Mouse (Mus musculus) kidney, adult 8-10 months (tissue): ENCODE results near the gene Cep170b.

Source experiments
- DNase-seq, 2 experiments: peaks; one replicate each; pipeline ENCODE4 v3.0.0; 2022

Cep170b gene

DNA sequence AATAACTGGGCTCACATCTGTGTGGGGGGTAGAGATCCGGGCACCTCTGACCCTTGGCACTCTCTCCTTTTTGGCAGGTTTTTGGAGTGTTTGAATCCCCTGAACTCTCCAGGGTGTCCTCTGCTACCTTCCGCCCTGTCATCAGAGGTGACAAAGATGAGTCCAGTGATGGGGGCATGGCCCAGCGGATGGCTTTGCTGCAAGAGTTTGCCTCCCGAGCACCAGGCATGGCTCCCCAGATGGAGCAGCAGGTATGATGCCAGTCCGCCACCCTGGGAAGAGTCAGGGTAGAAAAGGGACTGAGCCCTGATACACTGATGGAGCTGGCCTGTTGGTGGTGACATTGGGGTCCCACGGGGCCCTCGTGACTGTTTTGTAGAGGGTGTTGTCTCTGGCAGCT lies 16.8 kb downstream of the Cep170b start:
- DNase-seq = no peak

DNA sequence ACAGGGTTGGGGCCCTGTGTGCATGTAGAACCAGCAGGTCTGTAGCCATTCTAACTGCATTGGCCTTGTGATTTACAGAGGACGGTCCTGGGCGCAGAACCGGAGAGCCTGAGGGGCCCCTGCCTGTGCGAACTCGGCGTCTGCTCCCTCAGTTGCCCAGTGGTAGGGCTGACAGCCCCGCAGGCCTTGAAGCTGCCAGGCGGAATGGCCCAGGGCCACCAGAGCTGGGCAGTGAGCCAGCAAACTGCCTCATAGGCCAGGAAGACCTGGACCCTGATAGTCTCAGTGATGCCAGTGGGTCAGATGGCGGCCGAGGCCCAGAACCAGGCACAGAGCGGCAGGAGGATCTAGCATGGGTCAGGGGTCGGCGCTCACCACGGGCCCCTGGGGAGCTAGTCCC lies 17.5 kb downstream of the Cep170b start:
- DNase-seq = peak; percentile 66 to 78

DNA sequence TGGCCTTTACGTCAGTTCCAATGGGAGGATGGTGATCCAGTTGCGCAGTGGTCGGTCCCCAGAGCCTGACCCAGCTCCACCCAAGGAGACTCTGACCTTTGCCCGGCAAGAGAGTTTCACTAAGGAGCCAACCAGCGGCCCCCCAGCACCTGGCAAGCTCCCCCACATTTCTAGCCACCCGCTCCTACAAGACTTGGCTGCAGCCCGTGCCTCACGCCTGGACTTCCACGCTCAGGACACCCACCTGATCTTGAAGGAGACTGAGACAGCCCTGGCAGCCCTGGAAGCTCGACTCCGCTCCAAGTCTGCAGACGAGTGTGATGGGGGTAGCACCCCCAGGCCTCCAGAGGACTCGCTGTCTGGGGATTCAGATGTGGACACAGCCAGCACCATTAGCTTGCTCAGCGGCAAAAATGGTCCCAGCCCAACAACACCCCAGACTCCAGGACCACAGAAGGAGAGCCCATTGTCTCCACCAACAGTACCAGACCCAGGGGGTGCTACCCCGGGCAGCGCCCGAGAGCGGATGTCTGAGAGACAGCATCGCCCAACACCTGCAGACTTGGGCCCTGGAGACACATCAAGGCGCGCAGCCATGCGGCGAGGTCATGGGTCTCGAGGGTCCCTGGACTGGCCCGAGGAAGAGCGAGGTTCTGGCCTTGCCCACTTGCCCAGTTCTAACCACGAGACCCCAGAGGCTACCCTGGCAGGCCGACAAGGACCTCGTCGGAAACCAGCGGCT lies 18.2 kb downstream of the Cep170b start:
- no peak for DNase-seq

DNA sequence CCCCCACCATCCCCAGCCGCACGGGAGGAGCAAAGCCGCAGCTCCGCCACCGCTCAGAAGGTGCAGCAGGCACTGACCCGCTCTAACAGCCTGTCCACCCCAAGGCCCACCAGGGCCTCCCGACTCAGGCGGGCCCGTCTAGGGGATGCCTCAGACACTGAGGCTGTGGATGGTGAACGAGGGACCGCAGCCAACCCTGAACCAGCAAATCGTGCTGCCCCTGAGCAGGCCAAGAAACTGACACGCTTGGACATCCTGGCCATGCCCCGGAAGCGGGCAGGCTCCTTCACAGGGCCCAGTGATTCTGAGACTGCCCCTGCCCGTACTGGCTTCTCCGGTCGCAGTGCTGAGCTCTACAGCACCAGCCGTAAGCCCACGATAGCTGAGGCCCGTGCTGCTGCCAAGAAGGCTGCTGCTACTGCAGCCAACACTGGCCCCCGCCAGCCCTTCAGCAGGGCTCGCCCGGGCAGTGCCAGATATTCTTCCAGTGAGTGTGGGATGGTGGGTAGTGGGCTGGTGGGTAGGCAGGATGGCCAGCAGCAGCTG lies 18.8 kb downstream of the Cep170b start:
- DNase-seq = no peak

DNA sequence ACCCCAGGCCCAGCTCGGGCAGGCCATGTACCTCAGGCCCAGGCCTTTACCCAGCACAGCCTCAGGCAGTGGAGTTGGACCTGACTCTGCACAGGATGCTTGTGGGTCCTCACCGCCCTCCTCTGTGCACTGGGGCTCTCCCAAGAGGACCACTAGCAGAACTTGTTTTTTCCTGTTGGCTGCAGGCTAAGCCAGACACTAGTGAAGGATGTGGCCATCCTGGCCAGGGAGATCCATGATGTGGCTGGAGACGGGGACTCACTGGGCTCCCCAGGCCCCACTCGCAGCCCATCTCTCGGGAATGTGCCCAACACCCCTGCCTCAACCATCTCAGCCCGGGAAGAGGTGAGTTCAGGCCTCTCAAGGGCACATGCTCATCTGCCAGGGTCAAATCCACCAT lies 22.5 kb downstream of the Cep170b start:
- DNase-seq = no peak

DNA sequence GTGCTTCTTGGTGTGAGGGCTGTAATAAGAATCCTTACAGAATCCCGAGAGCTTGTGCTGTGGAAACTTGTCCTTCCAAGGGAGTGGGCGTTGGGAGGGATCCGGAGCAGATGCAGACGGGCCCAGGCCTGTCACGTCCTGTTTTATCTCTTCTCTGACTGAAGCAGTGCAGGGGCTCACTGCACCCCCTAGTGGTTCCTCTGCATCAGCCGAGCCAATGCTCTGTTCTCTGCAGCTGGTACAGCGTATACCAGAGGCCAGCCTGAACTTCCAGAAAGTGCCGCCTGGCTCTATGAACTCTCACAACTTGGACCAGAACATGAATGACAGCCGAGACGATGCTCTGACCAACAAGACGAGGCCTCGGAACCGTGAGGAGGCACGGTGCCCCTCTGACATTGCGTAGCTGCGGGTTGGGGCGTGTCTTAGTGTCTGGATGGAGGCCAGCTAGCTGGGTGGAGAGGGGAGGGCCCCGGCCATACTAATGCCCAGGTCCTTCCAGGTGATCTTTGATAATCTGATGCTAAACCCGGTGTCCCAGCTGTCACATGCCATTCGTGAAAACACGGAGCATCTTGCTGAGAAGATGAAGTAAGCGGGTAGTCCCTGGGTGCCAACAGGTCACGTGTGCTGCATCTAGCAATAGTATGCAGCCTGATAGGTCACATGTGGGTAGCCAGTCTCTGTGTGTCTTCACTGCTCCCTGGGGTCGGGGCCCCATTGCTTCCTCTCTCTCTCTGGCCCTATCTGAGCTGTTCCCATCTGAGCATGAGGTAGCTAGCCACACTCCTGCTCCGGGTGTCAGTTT lies 23.1 kb downstream of the Cep170b start:
- peak; percentile 64 to 80 for DNase-seq

DNA sequence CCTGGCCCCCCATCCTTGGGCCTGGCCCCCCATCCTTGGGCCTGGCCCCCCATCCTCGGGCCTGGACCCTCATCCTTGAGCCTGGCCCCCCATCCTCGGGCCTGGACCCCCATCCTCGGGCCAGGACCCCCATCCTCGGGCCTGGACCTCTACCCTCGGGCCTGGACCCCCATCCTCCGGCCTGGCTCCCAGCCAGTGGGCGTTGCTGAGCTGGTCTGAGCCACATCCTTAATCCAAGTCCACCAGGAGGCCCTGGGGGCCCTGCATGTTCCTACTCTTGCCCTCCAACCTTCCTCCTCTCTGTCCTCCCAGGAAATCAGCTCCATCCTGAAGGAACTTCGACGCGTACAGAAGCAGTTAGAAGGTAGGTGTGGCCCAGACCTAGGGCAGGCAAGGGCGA lies 24.0 kb downstream of the Cep170b start:
- no peak for DNase-seq

DNA sequence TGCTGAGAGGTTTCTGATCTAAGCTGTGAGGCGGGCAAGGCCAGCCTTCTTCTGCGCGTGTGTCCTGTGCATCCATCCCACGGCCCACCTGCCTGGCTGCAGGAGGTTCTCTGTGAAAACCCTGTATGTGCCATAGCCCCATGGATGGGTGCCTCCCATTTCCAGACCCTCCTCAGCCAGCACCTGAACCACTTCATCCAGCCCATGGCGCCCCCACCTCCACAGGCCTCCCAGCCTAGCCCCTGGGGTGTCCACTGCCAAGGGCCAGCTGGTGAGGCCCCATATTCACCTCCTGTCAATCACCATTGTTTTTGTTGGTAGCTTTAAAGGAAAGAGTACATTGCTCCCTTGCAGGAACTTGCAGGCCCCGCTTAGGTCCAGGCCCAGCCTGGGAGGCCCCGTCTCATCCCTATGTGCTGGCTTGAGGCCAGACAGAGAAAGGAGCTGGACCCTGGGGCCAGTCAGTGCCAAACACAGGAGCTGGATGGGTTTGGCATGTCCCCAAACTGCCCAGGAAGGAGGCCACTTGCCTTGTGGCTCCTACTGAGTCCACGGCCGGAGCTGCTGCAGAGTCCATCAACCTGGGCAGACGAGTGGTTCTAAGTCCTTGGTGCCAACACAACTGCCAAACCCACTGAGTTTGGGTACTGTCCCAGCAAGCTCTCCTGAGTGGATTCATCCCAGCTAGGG lies 24.8 kb downstream of the Cep170b start:
- no peak for DNase-seq

DNA sequence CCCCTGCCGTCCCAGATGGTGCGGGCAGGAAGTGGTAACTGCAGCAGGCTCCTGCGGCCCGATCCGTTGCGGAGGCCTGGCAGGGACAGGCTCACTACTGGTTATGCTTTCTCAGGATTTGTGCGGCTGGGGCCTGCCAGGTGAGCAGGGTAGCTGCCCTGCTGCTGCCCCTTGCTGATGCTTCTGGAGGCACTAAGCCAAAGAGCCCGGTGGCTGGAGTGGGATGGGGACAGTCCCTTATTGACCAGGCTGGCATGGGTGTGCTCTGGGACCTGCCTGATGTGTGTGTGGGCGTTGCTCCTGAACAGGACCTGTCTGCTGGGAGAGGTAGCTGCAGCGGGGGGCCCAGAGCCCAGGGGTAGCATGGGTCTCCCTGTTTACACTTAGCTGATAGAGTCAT lies 25.5 kb downstream of the Cep170b start:
- no peak for DNase-seq

DNA sequence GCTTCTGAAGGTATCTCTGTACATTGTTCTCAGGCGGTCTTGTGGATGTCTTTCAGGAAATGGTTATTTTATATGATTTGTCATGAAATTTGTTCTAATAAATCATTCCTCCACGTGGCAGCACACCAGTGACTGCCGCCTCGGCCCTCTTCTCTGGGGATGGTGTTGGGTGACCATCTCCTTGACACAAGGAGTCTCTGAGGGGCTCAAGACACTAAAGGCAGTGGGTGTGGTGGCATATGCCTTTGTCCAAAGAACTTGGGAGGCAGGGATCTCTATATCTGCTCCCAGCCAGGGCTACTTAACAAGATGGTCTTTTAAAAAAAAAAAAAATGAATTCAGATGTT lies 26.2 kb downstream of the Cep170b start:
- DNase-seq = no peak

DNA sequence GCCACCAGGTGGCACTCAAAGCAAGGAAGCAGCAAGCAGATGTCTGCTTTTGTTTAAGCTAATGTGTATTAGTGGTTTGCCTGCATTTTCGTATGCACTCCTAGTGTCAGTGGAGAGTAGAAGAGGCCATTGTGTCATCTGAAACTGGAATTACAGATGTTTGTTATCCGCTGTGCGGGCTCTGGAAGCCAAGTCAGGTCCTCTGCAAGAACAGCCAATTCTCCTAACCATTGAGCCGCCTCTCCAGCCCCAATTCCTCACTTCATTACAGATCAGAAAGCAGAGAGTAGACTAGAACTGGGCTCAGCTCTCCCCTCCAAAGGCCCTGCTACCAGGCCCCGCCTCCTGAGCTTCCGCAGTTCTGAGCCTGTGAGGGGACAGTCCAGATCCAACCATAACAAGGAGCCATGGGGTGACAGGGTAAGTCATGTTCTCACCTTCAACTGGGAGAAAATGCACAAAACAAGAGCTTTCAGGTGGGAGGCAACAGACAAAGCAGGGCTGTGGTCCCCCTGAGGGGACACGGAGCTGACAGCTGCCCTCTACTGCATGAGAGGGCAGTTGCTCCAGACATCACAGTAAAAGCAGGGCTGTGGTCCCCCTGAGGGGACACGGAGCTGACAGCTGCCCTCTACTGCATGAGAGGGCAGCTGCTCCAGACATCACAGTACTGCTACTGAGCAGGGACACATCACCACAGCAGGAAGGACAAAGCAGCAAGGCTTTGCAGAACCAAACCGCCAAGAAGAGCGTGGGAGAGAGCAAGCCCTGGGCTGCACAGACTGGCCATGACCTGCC lies 26.8 kb downstream of the Cep170b start:
- no peak for DNase-seq

DNA sequence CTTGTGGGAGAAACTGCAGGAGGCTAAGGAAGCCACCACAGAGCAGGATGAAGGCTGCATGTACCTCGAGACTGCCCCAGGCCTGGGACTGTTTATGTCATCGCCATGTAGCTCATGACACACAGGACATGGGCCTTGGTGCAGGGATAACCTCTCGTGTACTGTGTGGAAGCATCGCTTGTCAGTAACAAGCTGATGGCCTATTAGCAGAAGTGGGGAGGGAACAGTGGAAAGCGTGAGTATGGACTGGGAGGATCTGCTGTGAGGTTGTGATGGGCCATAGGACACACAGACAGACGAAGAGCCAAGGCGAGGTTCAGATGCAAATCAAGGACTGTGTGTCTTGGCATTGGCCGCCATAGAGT lies 27.3 kb downstream of the Cep170b start:
- DNase-seq = no peak

DNA sequence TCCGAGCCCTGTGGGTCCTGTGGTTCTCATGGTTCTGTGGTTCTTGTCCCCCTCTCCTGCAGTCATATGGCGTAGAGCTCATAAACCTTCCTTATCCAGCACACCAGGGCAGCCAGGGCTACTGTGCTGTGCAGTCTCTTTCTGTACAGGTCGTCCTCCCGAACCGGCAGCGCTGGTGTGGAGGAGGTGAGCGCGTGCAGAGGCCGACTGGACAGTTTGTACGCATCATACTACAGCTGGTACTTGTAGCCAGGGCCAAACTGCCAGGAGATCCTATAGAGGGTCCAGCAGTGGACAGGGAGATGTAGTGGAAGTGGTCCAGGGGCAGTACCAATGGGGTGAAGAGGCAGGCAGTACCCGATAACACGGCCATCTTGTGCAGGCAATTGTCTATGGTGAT lies 30.7 kb downstream of the Cep170b start:
- DNase-seq = no peak

DNA sequence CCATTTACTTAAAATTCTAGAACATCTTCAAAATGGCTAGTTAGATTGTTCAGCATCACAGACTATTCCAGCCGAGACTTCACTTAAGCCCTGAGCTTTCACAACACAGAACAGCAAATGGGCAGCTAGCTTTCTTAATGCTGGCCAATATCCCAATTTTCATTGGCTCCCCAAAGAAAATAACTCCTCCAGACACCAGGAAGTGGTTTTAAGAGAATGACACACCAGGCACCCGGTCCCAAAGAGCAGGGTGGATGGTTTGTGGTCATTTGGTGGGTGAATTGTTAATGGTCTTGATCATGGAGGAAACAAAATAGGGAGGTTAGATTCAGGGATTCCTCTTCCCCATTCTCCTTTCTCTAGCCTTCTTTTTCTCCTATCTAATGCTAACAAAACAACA lies 32.1 kb downstream of the Cep170b start:
- DNase-seq = no peak

DNA sequence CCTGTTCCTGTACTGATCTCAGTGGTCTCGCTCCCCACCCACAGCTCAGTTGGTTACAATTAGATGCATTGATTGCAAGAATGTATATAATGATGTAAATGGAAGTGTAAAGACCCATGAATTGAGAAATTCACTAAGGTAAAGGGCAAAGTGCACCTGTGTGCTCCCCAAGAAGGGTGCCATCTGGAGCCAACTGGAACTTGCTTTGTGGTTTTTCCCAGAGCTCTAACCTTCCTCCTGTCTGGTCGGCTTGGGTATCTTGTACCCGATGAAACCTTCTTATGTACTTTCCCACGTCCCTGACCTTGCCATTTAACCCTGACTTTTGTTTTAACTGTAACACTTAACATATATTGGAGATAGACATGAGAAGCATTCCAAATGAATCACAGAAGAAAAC lies 35.6 kb downstream of the Cep170b start:
- DNase-seq = no peak

DNA sequence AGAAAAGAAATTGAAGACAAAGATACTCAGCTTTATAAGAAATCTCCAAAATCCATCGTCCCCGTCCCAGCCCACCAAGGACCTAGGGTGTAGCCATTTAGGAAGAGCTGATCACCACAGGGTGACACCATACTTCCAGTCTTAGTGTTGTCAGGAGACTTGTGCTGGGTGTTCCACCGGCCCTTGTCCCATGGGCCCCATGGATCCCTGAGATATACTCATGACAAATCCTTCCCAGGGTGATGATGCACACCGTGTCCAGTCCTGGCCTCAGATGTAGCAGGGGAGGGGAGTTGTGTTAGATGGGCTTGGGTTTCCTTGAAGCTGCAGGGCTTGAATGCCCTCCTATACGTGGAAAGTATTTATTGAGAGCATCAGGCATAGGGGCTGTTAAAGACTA lies 37.6 kb downstream of the Cep170b start:
- DNase-seq = no peak

DNA sequence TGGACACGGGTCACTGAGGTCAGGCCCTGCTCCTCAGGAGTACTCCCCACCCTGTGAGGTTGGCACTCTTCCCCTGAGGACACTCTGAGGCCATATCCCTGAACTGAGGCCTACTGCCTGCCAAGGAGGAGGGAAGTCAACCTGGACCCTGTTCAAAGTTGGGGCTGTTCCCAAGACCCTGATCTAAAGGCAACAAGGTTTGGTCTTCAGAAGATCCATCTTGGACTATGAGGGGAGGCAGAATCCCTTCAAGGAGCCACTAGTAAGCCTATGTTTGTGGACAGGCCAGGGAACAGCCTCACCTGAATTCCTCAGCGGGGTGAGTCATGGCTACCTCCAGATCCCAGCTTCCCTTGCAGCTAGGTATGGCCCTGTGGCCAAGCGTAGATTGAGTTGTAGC lies 39.2 kb downstream of the Cep170b start:
- no peak for DNase-seq

DNA sequence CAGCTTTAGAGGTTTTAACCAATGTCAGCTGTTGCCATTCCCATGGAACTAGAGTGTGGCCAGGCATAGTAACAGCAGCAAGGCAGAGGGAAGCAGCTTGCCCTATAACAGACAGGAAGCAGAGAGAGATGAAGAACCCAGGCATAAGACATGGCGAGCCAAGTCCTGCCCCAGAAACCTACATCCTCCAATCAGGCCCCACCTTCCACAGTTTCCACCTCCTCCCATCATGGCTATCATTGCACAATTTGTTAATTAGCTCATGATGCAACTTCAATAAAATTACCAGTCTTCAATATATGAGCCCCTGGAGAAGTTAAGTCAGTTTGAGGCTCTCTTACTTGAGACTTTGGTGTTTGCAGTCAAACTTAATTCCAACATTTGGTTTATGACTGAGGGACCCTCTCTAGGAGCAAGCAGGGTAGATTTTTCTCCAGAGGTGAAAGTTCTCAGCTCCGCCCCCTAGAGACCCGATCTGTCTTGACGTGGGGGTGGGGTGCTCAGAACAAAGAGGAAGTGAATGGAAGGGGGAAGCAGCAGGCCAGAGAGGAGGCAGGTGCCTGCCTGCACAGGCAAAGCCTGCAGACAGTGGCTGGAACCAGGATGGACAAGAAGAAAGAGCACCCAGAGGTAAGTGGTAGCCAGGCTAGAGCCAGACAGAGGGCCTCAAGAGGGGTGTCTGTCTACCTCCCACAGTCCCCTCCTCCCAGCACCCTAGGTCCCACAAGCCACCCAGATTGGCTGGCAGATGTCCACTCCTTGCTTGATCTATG lies 40.1 kb downstream of the Cep170b start, which contains the start of gene Pld4:
Gene Pld4, plus strand, starts transcription at position 502 of the 773 bp plus-strand sequence.
- DNase-seq = no peak

DNA sequence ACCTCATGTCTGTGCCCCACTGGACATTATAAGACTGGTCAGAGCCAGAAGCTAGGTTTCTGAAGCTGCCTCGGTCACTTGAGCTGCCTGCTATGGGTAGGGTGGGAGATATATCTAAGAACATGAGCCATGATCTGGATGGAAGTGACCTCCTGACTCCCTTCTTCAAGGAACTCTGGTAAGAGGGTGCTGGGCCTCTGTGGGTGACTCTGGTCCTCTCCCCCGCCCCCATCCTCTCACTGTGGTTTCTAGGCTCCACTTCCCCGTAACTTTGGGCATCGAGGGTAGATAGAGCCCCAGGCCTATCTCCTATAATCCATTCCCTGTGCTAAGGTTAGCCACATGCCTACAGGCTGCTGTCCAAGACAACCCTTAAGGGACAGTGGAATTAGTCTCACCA lies 41.2 kb downstream of the Cep170b start:
- DNase-seq = no peak

DNA sequence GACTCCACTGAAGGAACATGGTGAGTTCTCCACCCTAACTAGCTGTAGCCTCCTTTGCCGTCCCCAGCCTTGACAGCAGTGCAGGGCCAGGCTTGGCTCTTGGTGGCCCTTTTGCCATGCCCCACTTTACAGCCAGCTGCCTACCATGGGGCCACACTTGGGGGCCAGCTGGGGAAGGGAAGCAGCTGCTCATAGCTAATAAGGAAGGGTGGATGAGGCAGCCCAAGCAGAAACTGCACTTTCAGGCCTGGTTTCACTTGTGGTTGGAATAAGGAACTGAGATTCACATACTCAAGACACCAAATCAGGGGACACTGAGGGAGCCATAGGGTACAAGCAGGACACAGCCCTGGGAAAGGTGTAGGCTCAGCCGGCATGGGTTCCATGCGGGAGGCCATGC lies 41.8 kb downstream of the Cep170b start:
- DNase-seq = no peak

DNA sequence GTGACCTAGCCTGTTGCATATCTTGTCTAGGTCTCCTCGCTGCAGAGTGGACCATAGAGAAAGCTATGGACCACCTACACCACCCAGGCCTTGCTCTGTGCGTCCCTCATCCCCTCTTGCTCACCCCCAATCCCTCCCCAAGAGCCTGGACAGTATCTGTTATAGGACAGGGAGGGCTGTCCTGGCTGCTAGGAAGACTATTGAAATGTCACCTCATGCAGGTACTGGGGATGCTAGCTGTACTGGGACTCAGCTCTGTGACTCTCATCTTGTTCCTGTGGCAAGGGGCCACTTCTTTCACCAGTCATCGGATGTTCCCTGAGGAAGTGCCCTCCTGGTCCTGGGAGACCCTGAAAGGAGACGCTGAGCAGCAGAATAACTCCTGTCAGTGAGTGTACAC lies 42.9 kb downstream of the Cep170b start:
- no peak for DNase-seq

DNA sequence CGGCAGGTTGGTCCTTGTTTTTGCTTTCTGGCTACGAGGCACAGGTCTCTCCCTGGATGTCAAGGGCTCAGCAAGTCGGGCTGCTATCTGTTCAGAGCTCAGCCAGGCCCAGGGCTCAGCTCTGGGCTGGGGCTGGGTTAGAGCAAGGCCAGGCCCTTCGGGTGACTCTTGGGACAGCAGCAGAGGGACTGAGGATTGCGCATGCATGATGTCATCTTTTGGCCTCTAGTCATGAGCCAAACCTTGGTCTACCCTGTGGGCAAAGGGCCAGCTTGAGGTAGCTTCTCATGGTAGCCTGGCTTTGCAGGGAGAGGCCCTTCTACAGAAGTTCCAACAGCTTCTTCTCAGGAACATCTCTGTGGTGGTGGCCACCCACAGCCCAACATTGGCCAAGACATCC lies 43.9 kb downstream of the Cep170b start:
- no peak for DNase-seq
